Mouse (Mus musculus): ENCODE measurements around the gene Ppard.

DNA sequence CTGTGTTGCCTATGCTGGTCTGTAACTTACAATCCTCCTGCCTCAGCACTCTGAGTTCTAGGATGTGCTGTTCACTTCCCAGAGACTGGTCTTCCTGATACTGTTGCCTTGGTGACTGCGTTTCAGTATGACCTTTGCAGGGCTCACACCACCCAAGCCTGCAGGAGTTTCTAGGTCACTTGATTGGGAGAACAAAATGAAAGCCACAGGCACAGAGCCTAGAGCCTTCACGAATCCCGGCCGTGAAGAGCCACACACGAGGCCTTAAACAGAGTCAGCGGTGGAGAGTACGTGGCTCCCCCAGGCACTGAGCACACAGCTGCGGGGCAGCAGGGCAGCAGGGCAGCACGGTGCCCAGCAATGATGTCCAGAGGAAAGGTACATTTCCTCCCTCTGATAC is 25.8 kb downstream of the Ppard start:
- TF ChIP-seq POLR2A (IDR thresholded peaks at IDR 0.05; ENCODE audit: borderline replicate concordance, extremely low read depth, insufficient read depth, insufficient read length, poor library complexity, severe bottlenecking) (no peak), CTCF (IDR thresholded peaks at IDR 0.05; ENCODE audit: borderline replicate concordance, extremely low read depth, insufficient read depth, insufficient read length) (no peak)

Measured in brain, embryonic 14.5 days (tissue).